Mouse (Mus musculus) megakaryocyte, embryonic 14.5 days (primary cell): ENCODE measurements around the gene Adcyap1r1. TPM values are rescaled to one million over a fixed set of nuclear protein-coding genes. Genes with fewer than 3 reads are reported as not detected.

Experiments used
- H3K27me3 ChIP-seq: replicated peaks from 2 replicates; pipeline ENCODE3; 2012; ENCODE audit warnings: inconsistent platforms
- H3K36me3 ChIP-seq: replicated peaks from 2 replicates; pipeline ENCODE3; 2012; ENCODE audit warnings: low read length, inconsistent platforms, mixed read lengths
- H3K4me1 ChIP-seq: 2 replicates; pipeline ENCODE4 v1.6.1; 2012; ENCODE audit warnings: inconsistent platforms
- H3K4me3 ChIP-seq: replicated peaks from 2 replicates; pipeline ENCODE3; 2012; ENCODE audit warnings: moderate library complexity, mild to moderate bottlenecking, inconsistent platforms
- H3K9me3 ChIP-seq: 2 replicates; pipeline ENCODE4 v1.6.1; 2012; ENCODE audit warnings: inconsistent platforms
- FLI1 ChIP-seq: IDR thresholded peaks from 2 replicates; pipeline ENCODE4 v1.6.1; 2012; ENCODE audit warnings: low read length, inconsistent platforms, mixed read lengths
- GATA1 ChIP-seq: IDR thresholded peaks from 3 replicates; pipeline ENCODE4 v1.6.1; 2012; ENCODE audit warnings: mixed read lengths, low read length, inconsistent platforms, borderline replicate concordance
- polyA plus RNA-seq: library from polyadenylated mRNA; stranded (reverse); fragments of >175 nt; gene quantifications from 2 replicates; pipeline ENCODE4 v1.2.3, GENCODE M21; 2012; ENCODE audit warnings: low replicate concordance; ENCODE audit not compliant: insufficient read depth

The Adcyap1r1 gene
- polyA plus RNA-seq, 1 experiment = not detected

DNA sequence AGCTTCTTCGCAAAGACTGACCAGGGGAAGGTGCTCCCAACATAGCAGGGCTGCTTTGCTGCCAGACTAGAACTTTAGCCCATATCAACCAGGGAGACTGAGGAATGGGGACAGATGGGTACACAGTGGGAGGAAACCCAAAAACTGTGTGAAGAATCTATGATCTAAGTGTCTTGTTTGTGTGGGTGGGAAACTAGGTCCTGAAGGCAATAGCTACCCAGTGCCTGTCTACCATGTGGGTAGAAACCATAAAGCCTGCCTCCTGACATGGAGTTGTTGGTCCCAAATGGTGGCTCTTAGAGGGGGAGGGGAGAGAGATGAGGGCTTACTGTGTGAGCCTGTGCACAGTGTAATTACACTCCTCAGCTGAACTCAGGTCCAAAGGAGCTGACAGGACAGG is 10.6 kb downstream of the Adcyap1r1 start:
- Histone ChIP-seq H3K4me3 (no peak overlapping the region), H3K4me1 (no peaks in the 10 kb centered on the region; the same call in 1 of the 2 replicates), H3K36me3 (no peaks in the 10 kb centered on the region), H3K9me3 (no peaks in the 10 kb centered on the region), H3K27me3 (peaks cover 67% of the 10 kb centered on the region)
- TF ChIP-seq FLI1 (no peak), GATA1 (no peak)

GRCm38 (mm10) chr6:55463966-55464365 is 12.2 kb downstream of the Adcyap1r1 start:
- H3K4me3 ChIP-seq = no peak overlapping the region
- no peaks in the 10 kb centered on the region for H3K9me3 ChIP-seq
- no peak for TF ChIP-seq FLI1
- TF ChIP-seq GATA1 = no peak
- H3K36me3 ChIP-seq = no peaks in the 10 kb centered on the region
- H3K27me3 ChIP-seq = peaks cover 67% of the 10 kb centered on the region
- no peaks in the 10 kb centered on the region; the same call in 1 of the 2 replicates for H3K4me1 ChIP-seq

GRCm38 (mm10) chr6:55465311-55465710 is 13.5 kb downstream of the Adcyap1r1 start:
- Histone ChIP-seq H3K27me3 (peaks cover 69% of the 10 kb centered on the region), H3K4me3 (no peak overlapping the region), H3K36me3 (no peaks in the 10 kb centered on the region), H3K9me3 (no peaks in the 10 kb centered on the region), H3K4me1 (no peaks in the 10 kb centered on the region; the same call in 1 of the 2 replicates)
- TF ChIP-seq GATA1 = no peak
- TF ChIP-seq FLI1 = no peak

GRCm38 (mm10) chr6:55466301-55466761 is 14.6 kb downstream of the Adcyap1r1 start:
- H3K36me3 ChIP-seq = no peaks in the 10 kb centered on the region
- no peaks in the 10 kb centered on the region for H3K9me3 ChIP-seq
- no peaks in the 10 kb centered on the region for H3K4me1 ChIP-seq
- peaks cover 74% of the 10 kb centered on the region for H3K27me3 ChIP-seq
- no peak overlapping the region for H3K4me3 ChIP-seq
- TF ChIP-seq GATA1 = no peak
- no peak for TF ChIP-seq FLI1

DNA sequence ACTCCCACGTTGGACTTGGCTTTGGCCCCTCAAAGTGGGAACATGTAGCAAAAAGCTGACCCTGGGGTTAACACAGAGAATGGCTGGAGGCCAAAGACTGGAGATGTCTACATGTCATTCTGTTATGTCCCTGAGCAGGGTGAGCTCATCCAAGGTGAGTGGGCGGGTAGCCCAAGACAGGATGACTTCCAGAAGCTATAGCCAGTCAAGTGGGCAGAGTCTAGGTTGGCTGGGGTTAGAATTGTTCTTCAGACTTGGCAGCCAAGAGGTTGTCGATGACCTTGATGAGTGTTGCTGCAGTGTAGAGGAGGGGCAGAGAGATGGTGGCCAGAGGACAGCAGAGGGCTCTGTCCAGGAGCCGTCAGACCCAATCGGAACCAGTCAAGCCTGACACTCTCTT is 18.9 kb downstream of the Adcyap1r1 start:
- H3K4me1 ChIP-seq = peaks cover 4% of the 10 kb centered on the region; the same call in 1 of the 2 replicates
- H3K9me3 ChIP-seq = no peaks in the 10 kb centered on the region
- H3K4me3 ChIP-seq = no peak overlapping the region
- no peaks in the 10 kb centered on the region for H3K36me3 ChIP-seq
- peaks cover 67% of the 10 kb centered on the region for H3K27me3 ChIP-seq
- TF ChIP-seq GATA1 (no peak), FLI1 (no peak)

GRCm38 (mm10) chr6:55472381-55472780 is 20.6 kb downstream of the Adcyap1r1 start:
- Histone ChIP-seq H3K9me3 (no peaks in the 10 kb centered on the region), H3K4me1 (peaks cover 4% of the 10 kb centered on the region; the same call in 1 of the 2 replicates), H3K4me3 (no peak overlapping the region), H3K27me3 (peaks cover 71% of the 10 kb centered on the region), H3K36me3 (no peaks in the 10 kb centered on the region)
- TF ChIP-seq GATA1 (no peak), FLI1 (no peak)

DNA sequence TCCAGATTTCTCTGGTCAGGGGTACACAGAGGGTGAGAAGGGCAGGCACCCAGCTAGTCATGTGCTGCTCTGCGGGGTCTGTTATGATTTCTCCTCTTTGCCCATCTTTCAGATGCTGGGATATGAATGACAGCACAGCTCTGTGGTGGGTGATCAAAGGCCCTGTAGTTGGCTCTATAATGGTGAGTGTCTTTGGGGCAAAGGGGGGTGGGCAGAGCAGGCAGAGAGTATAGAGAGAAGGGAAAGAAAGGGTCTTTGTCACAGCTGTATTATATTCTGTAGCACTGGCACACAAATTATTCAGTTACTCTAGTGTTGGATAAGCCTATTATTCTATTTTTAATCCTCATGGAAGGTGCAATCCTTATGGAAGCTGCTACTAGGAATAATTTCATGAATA is 29.2 kb downstream of the Adcyap1r1 start:
- H3K9me3 ChIP-seq = no peaks in the 10 kb centered on the region
- H3K36me3 ChIP-seq = no peaks in the 10 kb centered on the region
- H3K4me3 ChIP-seq = no peak overlapping the region
- H3K27me3 ChIP-seq = peaks cover 43% of the 10 kb centered on the region
- no peaks in the 10 kb centered on the region for H3K4me1 ChIP-seq
- TF ChIP-seq GATA1 = no peak
- no peak for TF ChIP-seq FLI1

DNA sequence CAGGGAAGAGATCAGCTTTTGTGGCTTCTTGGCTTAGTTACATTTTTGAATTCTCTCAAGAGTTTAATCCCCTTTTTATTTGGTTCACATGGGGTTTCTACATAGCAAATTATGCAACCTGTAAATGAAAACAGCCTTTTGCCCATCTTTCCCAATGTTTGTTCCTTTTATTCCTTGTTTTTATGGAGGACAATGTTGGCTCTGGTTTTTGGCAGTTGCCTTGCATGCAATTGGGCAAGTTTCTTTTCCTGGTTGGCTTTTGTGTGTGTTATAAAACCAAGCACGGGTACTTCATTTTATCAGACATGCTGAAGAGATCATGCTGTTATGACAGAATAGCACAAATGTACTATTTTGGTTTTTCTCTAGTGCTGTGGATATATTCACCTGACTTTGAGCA is 30.7 kb downstream of the Adcyap1r1 start:
- Histone ChIP-seq H3K4me1 (no peaks in the 10 kb centered on the region), H3K36me3 (no peaks in the 10 kb centered on the region), H3K4me3 (no peak overlapping the region), H3K27me3 (peaks cover 40% of the 10 kb centered on the region), H3K9me3 (no peaks in the 10 kb centered on the region)
- TF ChIP-seq FLI1 (no peak), GATA1 (no peak)

DNA sequence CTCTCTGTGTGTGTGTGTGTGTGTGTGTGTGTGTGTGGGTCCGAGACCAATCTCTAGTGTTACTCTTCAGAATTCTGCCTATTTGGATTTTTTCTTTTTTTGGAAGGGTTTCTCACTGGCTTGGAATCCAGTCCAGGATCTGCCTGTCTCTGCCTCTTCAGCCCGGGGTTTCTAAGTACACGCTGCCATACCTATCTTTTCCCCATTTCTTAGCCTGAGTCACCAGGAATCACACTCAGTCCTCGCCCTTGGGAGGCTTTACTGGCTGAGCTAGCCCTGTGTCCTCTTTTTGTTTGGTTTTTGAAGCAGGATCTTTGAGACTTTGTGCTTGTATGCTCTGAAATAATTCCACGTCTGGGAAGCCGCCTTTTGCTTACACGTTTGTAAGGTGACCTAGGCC is 31.6 kb downstream of the Adcyap1r1 start:
- Histone ChIP-seq H3K27me3 (peaks cover 32% of the 10 kb centered on the region), H3K36me3 (no peaks in the 10 kb centered on the region), H3K4me1 (peaks cover 1% of the 10 kb centered on the region), H3K9me3 (no peaks in the 10 kb centered on the region), H3K4me3 (no peak overlapping the region)
- TF ChIP-seq GATA1 = no peak
- no peak for TF ChIP-seq FLI1

- H3K4me1 ChIP-seq = peaks cover 4% of the 10 kb centered on the region
- H3K27me3 ChIP-seq = peaks cover 27% of the 10 kb centered on the region
- no peak for TF ChIP-seq FLI1
- TF ChIP-seq GATA1 = no peak
- H3K36me3 ChIP-seq = no peaks in the 10 kb centered on the region
- H3K4me3 ChIP-seq = no peak overlapping the region
- H3K9me3 ChIP-seq = no peaks in the 10 kb centered on the region
Observed at GRCm38 (mm10) chr6:55484224-55484623, 32.4 kb downstream of the Adcyap1r1 start.

DNA sequence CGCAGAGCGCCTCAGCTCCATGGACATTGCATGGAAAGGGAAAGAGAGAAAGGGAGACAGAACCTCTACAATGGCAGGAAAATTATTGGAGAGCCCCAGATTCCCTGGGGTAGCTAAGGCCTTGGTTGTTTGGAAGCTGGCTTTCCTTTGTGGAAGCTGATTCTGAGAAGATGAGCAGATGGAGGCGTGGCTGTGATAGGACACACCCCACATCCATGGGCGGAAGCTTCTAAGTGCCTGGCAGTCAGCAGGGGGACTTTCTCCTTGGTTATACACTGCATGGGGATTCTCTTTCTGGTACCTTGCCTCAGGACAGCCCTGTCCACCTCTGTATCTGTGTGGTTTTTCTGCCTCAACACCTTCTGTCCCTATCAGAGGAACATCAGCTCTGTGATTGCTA is 33.4 kb downstream of the Adcyap1r1 start:
- Histone ChIP-seq H3K27me3 (peaks cover 25% of the 10 kb centered on the region), H3K9me3 (no peaks in the 10 kb centered on the region), H3K36me3 (no peaks in the 10 kb centered on the region), H3K4me1 (peaks cover 4% of the 10 kb centered on the region), H3K4me3 (no peak overlapping the region)
- TF ChIP-seq FLI1 = no peak
- TF ChIP-seq GATA1 = no peak
